In genomic region chr16:92052569-92052968, GRCm38 (mm10) we compare ENCODE assay signal across 28 mouse cellular contexts. TPM values are rescaled to one million over a fixed set of nuclear protein-coding genes. Genes with fewer than 3 reads are reported as not detected.
DNase-seq lines count a peak whose midpoint lies in the region; ATAC-seq and TF ChIP-seq lines count a peak whose summit lies in the region.
"Had no signal": no experiment of that assay in that cellular context is flagged by ENCODE, and none has a peak within 500 bp of the region (broad histone marks: within the 10 kb centered on the region; RNA-seq: fewer than 3 reads in every experiment).

No protein-coding gene starts in this region.

- TF ChIP-seq CTCF in intestine, postnatal 0 days (IDR thresholded peaks at IDR 0.05; ENCODE audit: low read depth) = no peak
- no peak for TF ChIP-seq CTCF in lung, embryonic 14.5 days (IDR thresholded peaks at IDR 0.05; ENCODE audit: low read depth)
- no peak for TF ChIP-seq CTCF in lung, postnatal 0 days (IDR thresholded peaks at IDR 0.05)

- no peak overlapping the region for H3K9ac ChIP-seq in intestine, postnatal 0 days (ENCODE audit: low read depth, low read length)
- no peak overlapping the region for H3K9ac ChIP-seq in intestine, embryonic 16.5 days (ENCODE audit: low read depth, low read length)
- H3K9ac ChIP-seq in lung, embryonic 14.5 days = no peak overlapping the region
- H3K9ac ChIP-seq in lung, postnatal 0 days (replicated peaks; ENCODE audit: low read depth) = no peak overlapping the region
- H3K9ac ChIP-seq: embryonic facial prominence, embryonic 12.5 days; forebrain, embryonic 13.5 days; forebrain, embryonic 15.5 days had no signal

- no peaks in the 10 kb centered on the region for H3K27me3 ChIP-seq in intestine, postnatal 0 days (replicated peaks; ENCODE audit: control insufficient read depth, insufficient read depth, low read length)
- H3K27me3 ChIP-seq in intestine, embryonic 16.5 days (replicated peaks; ENCODE audit: control insufficient read depth, insufficient read depth, low read length) = no peaks in the 10 kb centered on the region
- peaks cover 15% of the 10 kb centered on the region; the same call in 1 of the 2 replicates for H3K27me3 ChIP-seq in lung, embryonic 14.5 days (ENCODE audit: insufficient read depth, low read length)
- H3K27me3 ChIP-seq in lung, postnatal 0 days (replicated peaks; ENCODE audit: insufficient read depth, low read length) = peaks cover 13% of the 10 kb centered on the region
- H3K27me3 ChIP-seq: embryonic facial prominence, embryonic 12.5 days; forebrain, embryonic 13.5 days; forebrain, embryonic 15.5 days; Patski had no signal

- peak overlapping the region; percentile 21; the same call in 1 of the 2 replicates for H3K27ac ChIP-seq in intestine, postnatal 0 days (ENCODE audit: low read depth, low read length)
- no peak overlapping the region for H3K27ac ChIP-seq in intestine, embryonic 16.5 days (ENCODE audit: low read length)
- H3K27ac ChIP-seq in lung, embryonic 14.5 days (ENCODE audit: low read depth) = no peak overlapping the region
- no peak overlapping the region for H3K27ac ChIP-seq in lung, postnatal 0 days (ENCODE audit: low read length)
- H3K27ac ChIP-seq: embryonic facial prominence, embryonic 10.5 days; embryonic facial prominence, embryonic 12.5 days; forebrain, embryonic 10.5 days; forebrain, embryonic 13.5 days; forebrain, embryonic 15.5 days had no signal

- H3K4me2 ChIP-seq in intestine, postnatal 0 days (replicated peaks; ENCODE audit: low read depth) = no peak overlapping the region
- no peak overlapping the region for H3K4me2 ChIP-seq in intestine, embryonic 16.5 days (ENCODE audit: low read depth, low read length)
- H3K4me2 ChIP-seq in lung, embryonic 14.5 days = no peak overlapping the region
- H3K4me2 ChIP-seq in lung, postnatal 0 days (replicated peaks; ENCODE audit: low read depth, low read length) = no peak overlapping the region
- H3K4me2 ChIP-seq: embryonic facial prominence, embryonic 12.5 days; forebrain, embryonic 13.5 days; forebrain, embryonic 15.5 days had no signal

- 72% methylated on average over 10 of the region's 10 CpGs for WGBS in intestine, postnatal 0 days
- 78% methylated on average over 10 of the region's 10 CpGs for WGBS in intestine, embryonic 16.5 days
- 51% methylated on average over 10 of the region's 10 CpGs for WGBS in lung, embryonic 14.5 days
- WGBS in lung, postnatal 0 days = 48% methylated on average over 10 of the region's 10 CpGs

- H3K4me1 ChIP-seq in intestine, postnatal 0 days (replicated peaks; ENCODE audit: control insufficient read depth, insufficient read depth, low read length) = no peaks in the 10 kb centered on the region
- H3K4me1 ChIP-seq in intestine, embryonic 16.5 days (ENCODE audit: control insufficient read depth, insufficient read depth, low read length) = no peaks in the 10 kb centered on the region
- no peaks in the 10 kb centered on the region for H3K4me1 ChIP-seq in lung, embryonic 14.5 days (ENCODE audit: insufficient read depth)
- H3K4me1 ChIP-seq in lung, postnatal 0 days (ENCODE audit: insufficient read depth, low read depth, low read length) = 0 out of 2 replicates have a peak, but pooled peaks cover 3% of the 10 kb centered on the region
- H3K4me1 ChIP-seq: embryonic facial prominence, embryonic 12.5 days had no signal

- no peaks in the 10 kb centered on the region for H3K9me3 ChIP-seq in intestine, postnatal 0 days (ENCODE audit: control insufficient read depth)
- peaks cover 11% of the 10 kb centered on the region for H3K9me3 ChIP-seq in intestine, embryonic 16.5 days (ENCODE audit: control insufficient read depth, low read length)
- H3K9me3 ChIP-seq in lung, embryonic 14.5 days (ENCODE audit: low read depth, low read length) = peaks cover 8% of the 10 kb centered on the region; the same call in 1 of the 2 replicates
- peaks cover 3% of the 10 kb centered on the region; the same call in 1 of the 2 replicates for H3K9me3 ChIP-seq in lung, postnatal 0 days (ENCODE audit: low read length)
- H3K9me3 ChIP-seq: forebrain, embryonic 15.5 days had no signal

- no peak for ATAC-seq in intestine, postnatal 0 days
- no peak for ATAC-seq in intestine, embryonic 16.5 days
- ATAC-seq in lung, embryonic 14.5 days (ENCODE audit: insufficient read depth) = no peak
- ATAC-seq in lung, postnatal 0 days = peak; percentile 58; the same call in 1 of the 2 replicates
- ATAC-seq in erythroid progenitor cell, adult 5-6 weeks (replicated peaks; ENCODE audit: low FRiP score, poor library complexity, severe bottlenecking) = no peak
- ATAC-seq: activated CD4-positive, CD25-positive, alpha-beta regulatory T cell, adult 4 months; CD4-positive, CD25-positive, alpha-beta regulatory T cell, adult 4 months; forebrain, embryonic 13.5 days; forebrain, embryonic 15.5 days; Patski had no signal

- H3K36me3 ChIP-seq in intestine, postnatal 0 days (ENCODE audit: control insufficient read depth, insufficient read depth) = no peaks in the 10 kb centered on the region
- H3K36me3 ChIP-seq in intestine, embryonic 16.5 days (ENCODE audit: control insufficient read depth, insufficient read depth, low read length) = no peaks in the 10 kb centered on the region
- no peaks in the 10 kb centered on the region for H3K36me3 ChIP-seq in lung, embryonic 14.5 days (ENCODE audit: insufficient read depth)
- H3K36me3 ChIP-seq in lung, postnatal 0 days (ENCODE audit: insufficient read depth, low read length) = no peaks in the 10 kb centered on the region
- H3K36me3 ChIP-seq: embryonic facial prominence, embryonic 12.5 days; forebrain, embryonic 15.5 days; G1E had no signal

- peak; percentile 16; the same call in 1 of the 2 replicates for TF ChIP-seq EP300 in lung, postnatal 0 days (IDR thresholded peaks at IDR 0.05)

- intact Hi-C loops in left cerebral cortex, postnatal 10 days (cut with DNase I) = no loop called here

- DNase-seq in lung, embryonic 14.5 days = peak; percentile 24
- no peak for DNase-seq in lung, postnatal 4 days
- peak; percentile 59 for DNase-seq in lung, postnatal 0 days (ENCODE audit: low spot score)
- DNase-seq in lung, postnatal 25 days (ENCODE audit: low spot score) = peak; percentile 28
- no peak for DNase-seq in left cerebral cortex, postnatal 10 days (ENCODE audit: extremely low spot score in 1 of 2, low spot score in 2 of 2)
- DNase-seq: adrenal gland, adult 8-10 months; adrenal gland, postnatal 14 days; B cell, adult 2 months; cerebellum, adult 11-12 months; cerebellum, adult 2 months; cerebellum, adult 9-10 months; cerebellum, postnatal 10 days; cerebellum, postnatal 25 days had no signal

- H3K4me3 ChIP-seq in intestine, postnatal 0 days (ENCODE audit: low read depth, low read length) = no peak overlapping the region
- H3K4me3 ChIP-seq in intestine, embryonic 16.5 days (ENCODE audit: low read length) = no peak overlapping the region
- H3K4me3 ChIP-seq in lung, embryonic 14.5 days (ENCODE audit: low read depth, low read length) = no peak overlapping the region
- no peak overlapping the region for H3K4me3 ChIP-seq in lung, postnatal 0 days (ENCODE audit: low read depth, low read length)
- H3K4me3 ChIP-seq: embryonic facial prominence, embryonic 10.5 days; embryonic facial prominence, embryonic 12.5 days; forebrain, embryonic 10.5 days; forebrain, embryonic 13.5 days; forebrain, embryonic 15.5 days had no signal

RNA-seq across cellular contexts. Expression of gene Mrps6, which starts 5.5 kb away (rescaled TPM):
- polyA plus RNA-seq in intestine, postnatal 0 days (2015; fragmentation: Nextera tagmentation; extraction: Ambion mirVana) = 71.4 and 76.6 TPM in 2 replicates
- 93.1 and 106 TPM in 2 replicates for polyA plus RNA-seq in intestine, embryonic 16.5 days (2015; fragmentation: Nextera tagmentation; extraction: Ambion mirVana)
- polyA plus RNA-seq in lung, embryonic 14.5 days (2014; fragmentation: Nextera tagmentation; extraction: Ambion mirVana) = 74.1 and 76.4 TPM in 2 replicates
- 69.0 and 77.3 TPM in 2 replicates for polyA plus RNA-seq in lung, postnatal 0 days (2015; fragmentation: Nextera tagmentation; extraction: Ambion mirVana)
- 10.1 TPM in 2 replicates for total RNA-seq in erythroid progenitor cell, adult 5-6 weeks (2015; ENCODE audit: low replicate concordance)
- 1.8 TPM in 1 of 2 replicates, not detected in the other for total RNA-seq in erythroid progenitor cell, adult 5-6 weeks (2017; ENCODE audit: low replicate concordance)
- total RNA-seq in left cerebral cortex, postnatal 10 days (2021) = 10 to 100 TPM; 56.9 to 63.5 TPM

RNA-seq across cellular contexts. Expression of gene Gm49711, which starts 5.5 kb away (rescaled TPM):
- not detected in 2 replicates for polyA plus RNA-seq in intestine, postnatal 0 days (2015; fragmentation: Nextera tagmentation; extraction: Ambion mirVana)
- polyA plus RNA-seq in intestine, embryonic 16.5 days (2015; fragmentation: Nextera tagmentation; extraction: Ambion mirVana) = not detected in 2 replicates
- polyA plus RNA-seq in lung, embryonic 14.5 days (2014; fragmentation: Nextera tagmentation; extraction: Ambion mirVana) = not detected in 2 replicates
- 0.11 TPM in 1 of 2 replicates, not detected in the other for polyA plus RNA-seq in lung, postnatal 0 days (2015; fragmentation: Nextera tagmentation; extraction: Ambion mirVana)
- total RNA-seq in erythroid progenitor cell, adult 5-6 weeks (2015; ENCODE audit: low replicate concordance) = not detected in 2 replicates
- not detected in 2 replicates for total RNA-seq in erythroid progenitor cell, adult 5-6 weeks (2017; ENCODE audit: low replicate concordance)
- not detected for total RNA-seq in left cerebral cortex, postnatal 10 days (2021)
- total RNA-seq: adrenal gland, adult 18-20 months; adrenal gland, adult 8-10 months; adrenal gland, postnatal 14 days; adrenal gland, postnatal 36 days; CH12.LX; G1E had no signal
- polyA plus RNA-seq: activated CD4-positive, CD25-positive, alpha-beta regulatory T cell, adult 4 months; CD4-positive, CD25-positive, alpha-beta regulatory T cell, adult 4 months; embryonic facial prominence, embryonic 10.5 days had no signal

RNA-seq across cellular contexts. Expression of gene Slc5a3, which starts 5.6 kb away (rescaled TPM):
- polyA plus RNA-seq in intestine, postnatal 0 days (2015; fragmentation: Nextera tagmentation; extraction: Ambion mirVana) = 1.1 TPM in 2 replicates
- polyA plus RNA-seq in intestine, embryonic 16.5 days (2015; fragmentation: Nextera tagmentation; extraction: Ambion mirVana) = 3.2 and 3.5 TPM in 2 replicates
- polyA plus RNA-seq in lung, embryonic 14.5 days (2014; fragmentation: Nextera tagmentation; extraction: Ambion mirVana) = 6.3 and 7.4 TPM in 2 replicates
- 2.5 and 2.9 TPM in 2 replicates for polyA plus RNA-seq in lung, postnatal 0 days (2015; fragmentation: Nextera tagmentation; extraction: Ambion mirVana)
- total RNA-seq in erythroid progenitor cell, adult 5-6 weeks (2015; ENCODE audit: low replicate concordance) = 0.42 TPM in 1 of 2 replicates, not detected in the other
- 0.08 and 0.13 TPM in 2 replicates for total RNA-seq in erythroid progenitor cell, adult 5-6 weeks (2017; ENCODE audit: low replicate concordance)
- total RNA-seq in left cerebral cortex, postnatal 10 days (2021) = 10 to 100 TPM; 15.4 to 19.2 TPM

Comparison
In these comparisons a context has a peak if more than half of its experiments do, and no peak if none do; other contexts are left out.
1. DNase-seq: peak in lung, embryonic 14.5 days (single experiment), lung, postnatal 0 days (single experiment) and lung, postnatal 25 days (single experiment); none in lung, postnatal 4 days (0 of 2) and left cerebral cortex, postnatal 10 days (0 of 2).